Comparison of ENCODE assay signal across 8 mouse cellular contexts in genomic region chr14:88981895-88982294, GRCm38 (mm10).
A peak's percentile ranks its signal among the peaks of the same experiment; 100 is the strongest.
DNase-seq lines count a peak whose midpoint lies in the region; ATAC-seq and TF ChIP-seq lines count a peak whose summit lies in the region.

No protein-coding gene starts in this region.

- no peaks in the 10 kb centered on the region for H3K27me3 ChIP-seq in forebrain, embryonic 13.5 days
- no peaks in the 10 kb centered on the region for H3K27me3 ChIP-seq in forebrain, embryonic 15.5 days
- H3K27me3 ChIP-seq in liver, embryonic 14.5 days (ENCODE audit: control insufficient read depth, insufficient read depth, low read length) = no peaks in the 10 kb centered on the region
- H3K27me3 ChIP-seq in liver, embryonic 12.5 days (replicated peaks) = no peaks in the 10 kb centered on the region

- no peaks in the 10 kb centered on the region for H3K4me1 ChIP-seq in forebrain, embryonic 13.5 days
- H3K4me1 ChIP-seq in forebrain, embryonic 15.5 days = no peaks in the 10 kb centered on the region
- H3K4me1 ChIP-seq in liver, embryonic 14.5 days (replicated peaks; ENCODE audit: control insufficient read depth in 2 of 2, insufficient read depth in 2 of 2, low read length in 1 of 2) = no peaks in the 10 kb centered on the region
- H3K4me1 ChIP-seq in liver, embryonic 12.5 days = no peaks in the 10 kb centered on the region

- H3K4me3 ChIP-seq in forebrain, embryonic 13.5 days = no peak overlapping the region
- H3K4me3 ChIP-seq in forebrain, embryonic 15.5 days = no peak overlapping the region
- H3K4me3 ChIP-seq in liver, embryonic 14.5 days (ENCODE audit: insufficient read depth in 1 of 2, low read depth in 2 of 2, low read length in 2 of 2) = no peak overlapping the region
- no peak overlapping the region for H3K4me3 ChIP-seq in liver, embryonic 12.5 days

- DNase-seq in liver, embryonic 14.5 days (ENCODE audit: low read depth in 3 of 3, low spot score in 3 of 3) = no peak
- DNase-seq in yolk sac, embryonic 10.5 days (ENCODE audit: low spot score) = no peak
- no peak for DNase-seq in lung, postnatal 4 days

- 12% methylated on average over 6 of the region's 6 CpGs for WGBS in forebrain, embryonic 13.5 days
- WGBS in forebrain, embryonic 15.5 days = 10% methylated on average over 6 of the region's 6 CpGs
- WGBS in liver, embryonic 14.5 days (ENCODE audit: insufficient replicate concordance) = 9% methylated on average over 6 of the region's 6 CpGs
- 15% methylated on average over 6 of the region's 6 CpGs for whole genome bisulfite sequencing in liver, embryonic 12.5 days (ENCODE audit: insufficient replicate concordance)

- no peaks in the 10 kb centered on the region for H3K9me3 ChIP-seq in forebrain, embryonic 13.5 days (replicated peaks)
- no peaks in the 10 kb centered on the region for H3K9me3 ChIP-seq in forebrain, embryonic 15.5 days
- H3K9me3 ChIP-seq in liver, embryonic 14.5 days (ENCODE audit: control insufficient read depth, low read length) = no peaks in the 10 kb centered on the region
- H3K9me3 ChIP-seq in liver, embryonic 12.5 days (replicated peaks) = no peaks in the 10 kb centered on the region

- H3K9ac ChIP-seq in forebrain, embryonic 13.5 days = no peak overlapping the region
- H3K9ac ChIP-seq in forebrain, embryonic 15.5 days (replicated peaks) = no peak overlapping the region
- no peak overlapping the region for H3K9ac ChIP-seq in liver, embryonic 14.5 days (replicated peaks)
- H3K9ac ChIP-seq in liver, embryonic 12.5 days = no peak overlapping the region

- H3K36me3 ChIP-seq in forebrain, embryonic 13.5 days (ENCODE audit: poor library complexity, severe bottlenecking) = no peaks in the 10 kb centered on the region
- no peaks in the 10 kb centered on the region for H3K36me3 ChIP-seq in forebrain, embryonic 15.5 days
- no peaks in the 10 kb centered on the region for H3K36me3 ChIP-seq in liver, embryonic 14.5 days (replicated peaks; ENCODE audit: control insufficient read depth, insufficient read depth, low read depth)
- no peaks in the 10 kb centered on the region for H3K36me3 ChIP-seq in liver, embryonic 12.5 days

- TF ChIP-seq EP300 in liver, embryonic 14.5 days (IDR thresholded peaks at IDR 0.05; ENCODE audit: low read depth) = no peak

- peak; percentile 32; the same call in 1 of the 2 replicates for TF ChIP-seq CTCF in liver, embryonic 14.5 days (IDR thresholded peaks at IDR 0.05; ENCODE audit: low read depth)

- ATAC-seq in forebrain, embryonic 13.5 days = 0 out of 2 replicates have a peak, but pooled peaks have one; percentile 10
- no peak for ATAC-seq in forebrain, embryonic 15.5 days (replicated peaks)
- no peak for ATAC-seq in liver, embryonic 14.5 days (ENCODE audit: insufficient read depth)
- no peak for ATAC-seq in liver, embryonic 12.5 days
- peak; percentile 52 for ATAC-seq in activated CD4-positive, CD25-positive, alpha-beta regulatory T cell, adult 4 months
- peak; percentile 73 for ATAC-seq in megakaryocyte progenitor cell, adult 5-6 weeks (replicated peaks; ENCODE audit: poor library complexity)

- no peak overlapping the region for H3K4me2 ChIP-seq in forebrain, embryonic 13.5 days
- no peak overlapping the region for H3K4me2 ChIP-seq in forebrain, embryonic 15.5 days (replicated peaks)
- H3K4me2 ChIP-seq in liver, embryonic 14.5 days (ENCODE audit: low read depth) = no peak overlapping the region
- H3K4me2 ChIP-seq in liver, embryonic 12.5 days = no peak overlapping the region

- no peak overlapping the region for H3K27ac ChIP-seq in forebrain, embryonic 13.5 days
- no peak overlapping the region for H3K27ac ChIP-seq in forebrain, embryonic 15.5 days (replicated peaks)
- no peak overlapping the region for H3K27ac ChIP-seq in liver, embryonic 14.5 days
- H3K27ac ChIP-seq in liver, embryonic 12.5 days = no peak overlapping the region

Comparison
In these comparisons a context has a peak if more than half of its experiments do, and no peak if none do; other contexts are left out.
1. ATAC-seq: peak in forebrain, embryonic 13.5 days (single experiment), activated CD4-positive, CD25-positive, alpha-beta regulatory T cell, adult 4 months (single experiment) and megakaryocyte progenitor cell, adult 5-6 weeks (single experiment); none in forebrain, embryonic 15.5 days (single experiment), liver, embryonic 14.5 days (single experiment) and liver, embryonic 12.5 days (single experiment).